Mouse (Mus musculus) G1E (cell line): ENCODE measurements around the gene Il15.

Experiments
- CTCF ChIP-seq: IDR thresholded peaks from 2 replicates; pipeline ENCODE4 v1.5.1; 2012; ENCODE audit warnings: low read depth, low read length, inconsistent platforms, mixed read lengths
- TAL1 ChIP-seq: conservative IDR thresholded peaks from 2 replicates; pipeline ENCODE4 v1.6.1; 2012; ENCODE audit warnings: low read depth, low read length, inconsistent platforms, mixed read lengths

- TF ChIP-seq TAL1: no peak
- no peak for TF ChIP-seq CTCF
Measured at GRCm38 (mm10) chr8:82401490-82401889, 1.5 kb downstream of the Il15 start.
